Mouse (Mus musculus) erythroblast, embryonic 14.5 days (primary cell): ENCODE data around the gene Gm11213.

ENCODE experiments used
- GATA1 ChIP-seq: IDR thresholded peaks from 2 replicates; pipeline ENCODE4 v1.6.1; 2012; ENCODE audit warnings: low read length, inconsistent platforms, mixed read lengths
- TAL1 ChIP-seq: IDR thresholded peaks from 3 replicates; pipeline ENCODE4 v1.6.1; 2012; ENCODE audit warnings: low read length, inconsistent platforms, mixed read lengths

- TF ChIP-seq GATA1: no peak
- TF ChIP-seq TAL1: no peak
Observed at GRCm38 (mm10) chr4:63579649-63580048, 25.4 kb downstream of the Gm11213 start.
